Mouse (Mus musculus) embryonic facial prominence, embryonic 14.5 days (tissue): Measurements from ENCODE around the gene Pbxip1. TPM values are rescaled to one million over a fixed set of nuclear protein-coding genes. Genes with fewer than 3 reads are reported as not detected.

Experiments
- ATAC-seq: fragments of 200-750 bp; cut with Nextera tagmentation; 2 replicates; pipeline ENCODE4 v1.8.0; 2017; ENCODE audit warnings: low read depth, moderate number of reproducible peaks, moderate TSS enrichment
- DNase-seq: peaks from one replicate; pipeline ENCODE4 v3.0.0-alpha.2; 2015; ENCODE audit warnings: low spot score
- H3K27ac ChIP-seq: fragments of 300-500 bp; sonication (generic); replicated peaks from 2 replicates; pipeline ENCODE4 v1.5.1; 2014; ENCODE audit warnings: low read depth, mild to moderate bottlenecking, low read length, moderate library complexity
- H3K27me3 ChIP-seq: fragments of 300-500 bp; sonication (generic); replicated peaks from 2 replicates; pipeline ENCODE4 v1.6.1; 2014; ENCODE audit warnings: low read length; ENCODE audit not compliant: control insufficient read depth, insufficient read depth
- H3K36me3 ChIP-seq: fragments of 300-500 bp; sonication (generic); 2 replicates; pipeline ENCODE4 v1.6.1; 2014; ENCODE audit warnings: low read length, mixed read lengths; ENCODE audit not compliant: control insufficient read depth, insufficient read depth
- H3K4me1 ChIP-seq: fragments of 300-500 bp; sonication (generic); 2 replicates; pipeline ENCODE4 v1.6.1; 2014; ENCODE audit warnings: antibody characterized with exemption, low read length; ENCODE audit not compliant: control insufficient read depth, insufficient read depth
- H3K4me2 ChIP-seq: fragments of 300-500 bp; sonication (generic); 2 replicates; pipeline ENCODE4 v1.6.1; 2014; ENCODE audit warnings: low read depth, mild to moderate bottlenecking, low read length, moderate library complexity, mixed read lengths
- H3K4me3 ChIP-seq: fragments of 300-500 bp; sonication (generic); 2 replicates; pipeline ENCODE4 v1.5.1; 2014; ENCODE audit warnings: low read depth, mild to moderate bottlenecking, low read length
- H3K9ac ChIP-seq: fragments of 300-500 bp; sonication (generic); 2 replicates; pipeline ENCODE4 v1.6.1; 2014; ENCODE audit warnings: low read depth, mild to moderate bottlenecking, low read length, moderate library complexity, mixed read lengths
- H3K9me3 ChIP-seq: fragments of 300-500 bp; sonication (generic); 2 replicates; pipeline ENCODE4 v1.6.1; 2016; ENCODE audit warnings: low read length; ENCODE audit not compliant: control insufficient read depth
- WGBS: fragments of 180-500 bp; shearing (Covaris S2); extraction: QIAGEN DNeasy Blood & Tissue Kit; methylation state at CpG from one replicate; pipeline ENCODE4 v1.1.7; 2014; 5-methylcytosine and 5-hydroxymethylcytosine counted together
- polyA plus RNA-seq: library from polyadenylated mRNA; unstranded; fragments of >200 nt; fragmentation: Nextera tagmentation; extraction: Ambion mirVana; gene quantifications from 2 replicates; pipeline ENCODE4 v1.2.1, GENCODE M21; 2014

Gene Pbxip1
- polyA plus RNA-seq, 1 experiment from 2014 or later = 24.1 TPM

DNA sequence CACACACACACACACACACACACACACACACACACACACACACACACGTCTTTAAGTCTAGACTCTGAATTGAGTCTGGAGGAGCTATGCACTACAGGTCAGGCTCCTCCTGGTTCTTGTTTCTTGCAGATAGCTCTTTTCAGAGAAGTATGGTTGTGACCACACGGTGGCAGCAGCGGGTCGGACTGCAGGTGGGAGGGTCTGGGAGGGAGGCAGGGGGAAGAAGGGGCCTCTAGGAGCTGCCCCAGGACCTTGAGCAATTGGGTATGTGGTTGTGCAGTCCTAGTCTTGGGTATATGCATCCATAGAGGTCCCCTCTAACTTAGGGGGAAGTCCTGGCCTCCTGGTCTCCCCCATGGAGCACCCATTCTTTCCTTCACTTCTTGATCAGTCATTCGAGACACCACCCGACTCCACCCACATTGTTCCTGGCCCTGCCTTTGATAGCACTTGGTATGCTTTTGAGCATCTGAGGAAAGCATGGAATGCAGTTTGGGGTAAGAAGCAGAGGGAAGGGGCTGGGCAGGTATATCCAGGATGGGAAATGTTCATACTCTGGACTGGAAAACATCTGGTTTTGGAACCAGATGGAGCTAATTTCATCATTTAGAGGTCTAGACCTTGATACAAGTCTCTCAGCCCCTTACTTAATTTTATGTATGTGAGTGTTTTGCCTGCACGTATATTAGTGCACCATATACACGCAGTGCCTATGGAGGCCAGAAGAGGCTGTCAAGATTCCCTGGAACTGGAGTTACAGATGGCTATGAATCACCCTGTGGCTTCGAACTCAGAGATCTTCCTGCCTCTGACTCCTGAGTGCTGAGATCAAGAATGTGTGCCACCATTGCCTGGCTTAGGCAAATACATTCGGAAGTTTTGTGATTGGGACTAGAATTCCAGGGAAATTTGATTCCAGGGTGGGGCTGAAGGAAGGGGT lies 20.5 kb downstream of the Pbxip1 start:
- no peaks in the 10 kb centered on the region for H3K4me1 ChIP-seq
- WGBS = 32% methylated on average over 10 of the region's 10 CpGs
- no peak; the same call in 1 of the 2 replicates for ATAC-seq

DNA sequence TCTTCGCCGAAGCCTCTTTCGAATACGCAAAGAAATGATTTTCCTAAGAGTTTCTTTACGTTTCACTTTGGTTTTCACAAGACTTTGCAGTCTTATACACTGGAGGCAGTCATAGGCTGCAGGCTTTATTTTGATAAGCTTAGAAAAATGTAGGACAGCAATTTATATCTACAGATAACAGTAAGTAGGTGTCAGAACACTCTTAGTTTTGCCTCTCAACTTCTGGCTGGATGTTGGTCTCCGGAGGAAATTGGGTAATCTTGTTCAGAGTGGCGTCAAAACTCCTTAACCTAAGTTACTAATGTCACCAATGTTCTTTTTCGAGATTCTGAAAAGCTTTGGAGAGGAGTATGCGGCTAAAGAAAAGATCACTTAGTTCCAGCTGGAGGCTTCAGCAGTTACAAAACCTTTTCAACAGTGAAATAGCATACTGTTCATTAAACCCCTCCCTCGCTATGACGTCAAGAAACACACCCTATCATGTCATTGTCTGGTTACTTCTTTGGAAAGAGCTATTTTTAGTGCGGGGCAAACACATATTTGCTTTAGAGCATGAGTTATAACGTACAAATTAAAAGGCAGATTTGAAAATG lies 22.0 kb downstream of the Pbxip1 start:
- peak overlapping the region; percentile 82 for H3K27ac ChIP-seq
- H3K4me3 ChIP-seq = peak overlapping the region; percentile 73
- 45% methylated on average over 13 of the region's 13 CpGs for WGBS
- H3K4me2 ChIP-seq = peak overlapping the region; percentile 91
- 0 out of 2 replicates have a peak, but pooled peaks cover 4% of the 10 kb centered on the region for H3K36me3 ChIP-seq
- no peaks in the 10 kb centered on the region for H3K9me3 ChIP-seq
- H3K9ac ChIP-seq = peak overlapping the region; percentile 85; the same call in 1 of the 2 replicates
- ATAC-seq (peak; percentile 45; the same call in 1 of the 2 replicates), DNase-seq (no peak)
- H3K27me3 ChIP-seq = no peaks in the 10 kb centered on the region
- no peaks in the 10 kb centered on the region for H3K4me1 ChIP-seq

More for the DNA sequence above, 20.5 kb downstream of the Pbxip1 start:
- Histone ChIP-seq H3K4me2 (no peak overlapping the region), H3K9ac (no peak overlapping the region), H3K36me3 (0 out of 2 replicates have a peak, but pooled peaks cover 3% of the 10 kb centered on the region), H3K27ac (no peak overlapping the region), H3K9me3 (no peaks in the 10 kb centered on the region), H3K4me3 (no peak overlapping the region), H3K27me3 (no peaks in the 10 kb centered on the region)
- peak; percentile 69 for DNase-seq

DNA sequence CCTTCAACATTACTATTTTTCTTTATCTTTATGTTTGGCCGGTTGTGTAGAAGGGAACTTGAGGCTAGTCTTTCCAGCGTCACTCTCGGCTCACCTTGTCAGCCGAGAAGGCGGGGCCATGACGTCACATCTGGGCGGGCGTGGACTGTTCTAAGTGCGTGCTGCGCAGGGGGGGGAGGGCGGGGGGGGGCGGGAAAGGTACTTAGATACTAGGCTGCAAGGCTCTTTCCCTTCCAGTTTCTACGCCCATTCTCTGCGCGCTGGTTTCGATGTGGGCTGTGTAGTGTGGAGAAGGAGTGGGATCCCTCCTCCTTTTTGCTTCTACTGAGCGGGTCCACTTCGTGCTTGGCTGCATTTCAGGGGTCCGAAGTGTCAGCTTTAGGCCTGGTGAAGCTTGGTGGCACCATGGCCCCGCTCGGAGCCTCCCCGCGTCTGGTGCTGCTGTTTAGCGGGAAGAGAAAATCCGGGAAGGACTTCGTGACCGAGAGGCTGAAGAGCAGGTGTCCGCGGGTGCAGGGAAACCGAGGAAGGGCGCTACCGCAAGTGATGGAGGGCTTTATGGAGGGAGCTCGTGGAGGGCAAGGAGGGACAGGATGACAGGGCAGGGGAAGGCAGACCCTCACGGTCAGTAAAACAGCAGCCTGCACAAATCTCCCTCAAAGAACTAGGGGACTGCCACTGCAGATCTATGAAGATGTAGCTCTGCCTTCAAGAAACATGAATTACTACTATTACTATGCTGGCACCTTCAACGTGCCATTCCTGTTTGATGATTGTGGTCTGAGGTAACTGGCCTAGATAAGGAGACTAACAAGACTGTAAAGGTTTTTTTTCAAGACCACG lies 22.7 kb downstream of the Pbxip1 start:
- Histone ChIP-seq H3K27ac (peak overlapping the region; percentile 82), H3K4me2 (peak overlapping the region; percentile 91), H3K4me1 (no peaks in the 10 kb centered on the region), H3K9ac (peak overlapping the region; percentile 85), H3K4me3 (peak overlapping the region; percentile 73), H3K27me3 (no peaks in the 10 kb centered on the region), H3K9me3 (no peaks in the 10 kb centered on the region), H3K36me3 (0 out of 2 replicates have a peak, but pooled peaks cover 4% of the 10 kb centered on the region)
- under 1% methylated on average over 30 of the region's 36 CpGs for WGBS
- DNase-seq (peak; percentile 95), ATAC-seq (peak; percentile 93)

DNA sequence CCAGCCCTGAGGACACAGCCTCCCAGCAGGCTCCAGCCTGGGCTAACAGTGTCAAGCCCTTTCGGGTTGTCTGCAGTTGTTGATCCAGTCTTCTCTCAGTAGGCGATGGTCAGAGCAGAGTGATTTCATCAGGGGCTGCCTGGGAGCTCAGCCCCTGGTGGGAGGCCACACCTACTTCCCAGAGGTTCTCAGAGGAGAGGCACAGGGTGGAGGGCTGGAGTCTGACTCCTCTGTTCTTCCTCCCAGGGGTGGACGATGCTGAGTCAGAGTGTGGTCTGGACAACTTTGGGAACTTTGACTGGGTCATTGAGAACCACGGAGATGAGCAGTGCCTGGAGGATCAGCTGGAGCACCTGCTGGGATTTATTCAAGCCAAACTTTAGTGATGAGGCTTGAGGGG lies 31.8 kb downstream of the Pbxip1 start:
- no peaks in the 10 kb centered on the region for H3K4me1 ChIP-seq
- no peak overlapping the region for H3K4me2 ChIP-seq
- no peaks in the 10 kb centered on the region for H3K27me3 ChIP-seq
- no peak overlapping the region for H3K9ac ChIP-seq
- 49% methylated on average over 4 of the region's 4 CpGs for WGBS
- ATAC-seq = no peak
- no peak overlapping the region for H3K4me3 ChIP-seq
- H3K36me3 ChIP-seq = peaks cover 13% of the 10 kb centered on the region; the same call in 1 of the 2 replicates
- no peak for DNase-seq
- no peak overlapping the region for H3K27ac ChIP-seq
- H3K9me3 ChIP-seq = no peaks in the 10 kb centered on the region

GRCm38 (mm10) chr3:89472280-89472679 lies 35.8 kb downstream of the Pbxip1 start:
- DNase-seq (no peak), ATAC-seq (no peak)
- Histone ChIP-seq H3K4me1 (no peaks in the 10 kb centered on the region), H3K4me3 (no peak overlapping the region), H3K9me3 (no peaks in the 10 kb centered on the region), H3K4me2 (no peak overlapping the region), H3K9ac (no peak overlapping the region), H3K36me3 (peaks cover 12% of the 10 kb centered on the region; the same call in 1 of the 2 replicates), H3K27ac (no peak overlapping the region), H3K27me3 (no peaks in the 10 kb centered on the region)
- 80% methylated on average over 7 of the region's 7 CpGs for WGBS

DNA sequence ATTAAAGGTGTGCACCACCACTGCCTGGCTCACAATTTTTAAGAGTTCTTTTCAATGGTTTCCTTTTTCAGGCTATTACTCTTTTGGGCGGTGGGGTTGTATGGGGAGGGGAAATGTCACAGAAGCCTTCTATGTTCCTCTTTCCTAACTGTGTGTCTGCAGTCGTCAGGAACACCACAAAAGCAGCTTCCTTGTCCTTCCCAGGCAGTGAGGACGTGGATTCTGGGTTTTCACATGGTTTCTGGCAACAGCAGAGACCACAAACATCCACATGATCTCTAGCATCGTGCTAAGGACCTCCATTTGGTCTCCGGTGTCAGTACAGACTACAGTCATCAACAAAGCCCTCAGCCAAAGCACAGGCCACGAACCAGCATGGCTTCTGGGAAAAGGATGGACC lies 37.3 kb downstream of the Pbxip1 start:
- ATAC-seq = no peak
- no peak overlapping the region for H3K4me2 ChIP-seq
- no peaks in the 10 kb centered on the region for H3K9me3 ChIP-seq
- H3K4me1 ChIP-seq = no peaks in the 10 kb centered on the region
- DNase-seq = no peak
- H3K4me3 ChIP-seq = no peak overlapping the region
- 75% methylated on average over 6 of the region's 6 CpGs for WGBS
- H3K36me3 ChIP-seq = peaks cover 2% of the 10 kb centered on the region; the same call in 1 of the 2 replicates
- no peak overlapping the region for H3K9ac ChIP-seq
- H3K27ac ChIP-seq = no peak overlapping the region
- H3K27me3 ChIP-seq = no peaks in the 10 kb centered on the region

DNA sequence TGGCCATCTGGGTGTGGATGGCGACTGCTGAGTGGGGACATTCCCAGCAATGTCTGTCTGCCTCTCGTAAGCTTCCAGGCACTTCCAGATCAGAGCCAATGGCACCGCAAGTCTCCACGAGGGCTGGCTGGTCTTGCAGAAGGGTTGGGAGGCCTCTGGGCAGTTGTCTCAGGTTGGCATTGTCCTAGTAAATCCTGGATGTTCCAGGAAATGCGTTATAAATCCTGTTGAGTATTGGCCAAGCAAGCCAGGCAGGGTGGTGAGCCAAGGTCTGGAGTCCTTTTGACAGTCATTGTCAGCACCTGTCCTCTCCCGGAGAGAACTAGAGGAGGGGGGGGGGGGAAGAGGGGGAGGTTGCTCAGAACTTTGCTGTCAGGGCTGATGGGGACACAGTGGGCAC lies 42.5 kb downstream of the Pbxip1 start:
- Histone ChIP-seq H3K27me3 (no peaks in the 10 kb centered on the region), H3K9ac (no peak overlapping the region), H3K9me3 (no peaks in the 10 kb centered on the region), H3K4me2 (no peak overlapping the region), H3K36me3 (no peaks in the 10 kb centered on the region), H3K4me3 (no peak overlapping the region), H3K27ac (no peak overlapping the region), H3K4me1 (no peaks in the 10 kb centered on the region)
- 69% methylated on average over 6 of the region's 6 CpGs for WGBS
- ATAC-seq (no peak), DNase-seq (no peak)

- DNase-seq (no peak), ATAC-seq (no peak)
- Histone ChIP-seq H3K9me3 (no peaks in the 10 kb centered on the region), H3K4me2 (no peak overlapping the region), H3K27me3 (0 out of 2 replicates have a peak, but pooled peaks cover 3% of the 10 kb centered on the region), H3K36me3 (no peaks in the 10 kb centered on the region), H3K27ac (no peak overlapping the region), H3K4me1 (peaks cover 3% of the 10 kb centered on the region; the same call in 1 of the 2 replicates), H3K4me3 (no peak overlapping the region), H3K9ac (no peak overlapping the region)
- 44% methylated on average over 2 of the region's 2 CpGs for WGBS
Measured at GRCm38 (mm10) chr3:89481488-89481887, 45.0 kb downstream of the Pbxip1 start.
